Mouse (Mus musculus) brain, embryonic 14.5 days (tissue): ENCODE results near the gene Fosb. TPM values are rescaled to one million over a fixed set of nuclear protein-coding genes. Genes with fewer than 3 reads are reported as not detected.

ENCODE experiments used
- DNase-seq: peaks from one replicate; pipeline ENCODE4 v3.0.0-alpha.2; 2011; ENCODE audit warnings: low read depth
- CTCF ChIP-seq: fragments of 200-500 bp; IDR thresholded peaks from 2 replicates; pipeline ENCODE4 v1.5.1; 2012; ENCODE audit warnings: inconsistent platforms, mild to moderate bottlenecking, moderate library complexity, borderline replicate concordance; ENCODE audit not compliant: insufficient read depth, insufficient read length; ENCODE audit errors: extremely low read depth
- POLR2A ChIP-seq: fragments of 200-500 bp; IDR thresholded peaks from 2 replicates; pipeline ENCODE4 v1.6.1; 2012; ENCODE audit warnings: mild to moderate bottlenecking, inconsistent platforms, borderline replicate concordance; ENCODE audit not compliant: poor library complexity, insufficient read depth, insufficient read length, severe bottlenecking; ENCODE audit errors: extremely low read depth
- polyA plus RNA-seq: library from polyadenylated mRNA; depleted of rRNA; stranded (reverse); fragments of >200 nt; gene quantifications from 2 replicates; pipeline ENCODE4 v1.2.3, GENCODE M21; 2012

Fosb gene
- polyA plus RNA-seq, 1 experiment: 0.23 TPM

GRCm38 (mm10) chr7:19325262-19326199 lies 15.7 kb upstream of the Fosb start:
- no peak for TF ChIP-seq POLR2A
- no peak for TF ChIP-seq CTCF
- DNase-seq: no peak

DNA sequence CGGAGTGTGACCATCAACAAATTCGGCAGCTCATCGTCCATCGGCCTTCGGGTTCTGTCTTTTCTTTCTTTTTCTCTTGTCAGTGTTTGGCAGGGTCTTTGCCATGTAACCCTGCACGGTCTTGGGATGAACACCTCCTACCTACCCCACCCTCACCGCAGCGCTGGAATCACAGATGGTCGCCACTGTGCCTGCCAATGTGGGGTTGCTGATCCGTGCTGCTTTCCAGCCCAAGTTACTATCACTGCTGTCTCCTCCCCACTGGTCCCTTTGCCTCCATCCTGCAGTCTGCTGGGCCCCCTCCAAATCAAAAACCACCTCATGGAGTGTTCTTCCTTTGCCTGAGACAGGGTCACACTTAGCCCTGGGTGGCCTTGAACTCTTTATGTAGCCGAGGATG lies 14.4 kb upstream of the Fosb start:
- TF ChIP-seq CTCF: no peak
- TF ChIP-seq POLR2A: no peak
- no peak for DNase-seq

DNA sequence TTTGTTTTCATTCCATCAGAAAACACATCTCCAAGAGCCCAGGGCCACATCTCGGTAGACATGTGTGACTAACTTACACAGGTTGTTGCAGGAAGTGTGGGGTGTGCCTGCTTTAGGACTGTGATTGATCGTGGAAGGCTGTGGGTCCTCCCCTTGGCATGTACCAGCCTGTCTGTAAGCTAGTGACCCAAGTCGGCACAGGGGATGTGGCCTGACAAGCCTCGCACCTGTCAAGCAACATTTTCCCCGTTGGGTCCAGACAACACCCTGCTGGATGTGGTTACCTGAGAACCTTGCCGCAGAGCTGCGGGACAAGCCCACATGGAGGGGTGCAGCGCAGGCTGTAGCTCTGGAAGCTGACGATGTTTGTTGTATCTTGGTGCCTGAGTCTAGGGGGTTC lies 12.6 kb upstream of the Fosb start:
- no peak for DNase-seq
- no peak for TF ChIP-seq POLR2A
- no peak for TF ChIP-seq CTCF

DNA sequence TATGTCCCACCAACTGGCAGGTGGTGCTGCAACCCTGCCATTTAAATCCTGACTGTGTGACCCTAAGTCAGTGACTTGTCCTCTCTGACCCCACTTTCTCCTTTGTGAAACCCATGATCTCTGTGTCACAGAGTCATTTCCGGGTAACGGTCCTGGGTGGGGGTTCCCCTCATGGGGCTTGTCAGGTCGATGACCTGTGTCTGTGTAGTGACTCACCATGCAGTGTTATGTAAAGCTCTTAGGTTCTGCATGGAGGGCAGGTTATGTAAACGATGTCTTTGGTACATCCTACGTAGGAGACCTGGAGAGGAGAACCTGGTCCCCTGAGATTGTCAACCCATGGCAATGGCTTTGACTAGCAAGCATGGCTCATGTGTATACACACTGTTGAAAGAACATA lies 11.6 kb upstream of the Fosb start:
- no peak for DNase-seq
- TF ChIP-seq POLR2A (no peak), CTCF (no peak)

DNA sequence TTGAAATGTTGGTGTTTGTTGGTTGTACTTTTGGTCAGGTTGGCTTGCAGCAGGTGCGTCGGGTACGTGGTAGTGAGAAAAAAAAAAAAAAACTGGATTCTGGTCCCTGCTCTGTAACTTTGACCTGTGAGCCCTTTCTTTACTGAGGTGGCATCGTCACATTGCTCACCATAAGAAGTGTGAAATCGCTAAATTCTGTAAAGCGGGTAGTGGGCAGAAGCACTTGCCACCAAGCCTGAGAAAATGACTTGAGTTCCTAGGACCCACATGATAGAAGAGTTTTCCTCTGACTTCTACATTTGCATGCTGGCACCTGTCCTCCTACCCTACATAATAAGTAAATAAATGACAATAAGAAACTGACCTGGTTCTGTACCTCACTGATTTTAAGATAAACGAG lies 10.8 kb upstream of the Fosb start:
- TF ChIP-seq POLR2A (no peak), CTCF (no peak)

GRCm38 (mm10) chr7:19319906-19320305 lies 10.1 kb upstream of the Fosb start:
- DNase-seq: peak; percentile 99

More for the DNA sequence above, 10.8 kb upstream of the Fosb start:
- no peak for DNase-seq

GRCm38 (mm10) chr7:19319458-19319857 lies 9.6 kb upstream of the Fosb start:
- no peak for DNase-seq
- no peak for TF ChIP-seq POLR2A
- no peak for TF ChIP-seq CTCF

More at GRCm38 (mm10) chr7:19319906-19320305, 10.1 kb upstream of the Fosb start:
- TF ChIP-seq CTCF (peak; percentile 30; the same call in 1 of the 2 replicates), POLR2A (0 out of 2 replicates have a peak, but pooled peaks have one; percentile 7)

DNA sequence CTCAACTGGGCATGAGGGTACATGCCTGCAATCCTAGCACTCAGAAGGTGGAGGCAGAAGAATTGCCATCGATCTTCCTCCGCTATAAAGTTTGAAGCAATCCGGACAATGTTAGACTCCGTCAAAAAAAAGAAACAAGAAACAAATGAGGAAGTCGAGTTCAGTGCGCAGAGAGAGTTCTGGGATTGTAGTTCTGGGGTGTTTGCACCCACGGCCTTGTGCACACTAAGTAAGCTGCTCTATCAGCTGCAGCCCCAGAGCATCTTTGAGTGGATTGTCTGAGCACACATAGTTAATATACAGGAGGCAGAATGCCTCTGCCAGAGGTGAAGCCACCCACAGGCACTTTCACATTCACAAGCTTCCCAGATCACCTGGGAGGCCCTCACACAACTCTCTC lies 8.8 kb upstream of the Fosb start:
- no peak for DNase-seq
- TF ChIP-seq POLR2A (no peak), CTCF (no peak)

- DNase-seq: no peak
- TF ChIP-seq POLR2A: no peak
- TF ChIP-seq CTCF: no peak
Measured at GRCm38 (mm10) chr7:19318201-19318600, 8.3 kb upstream of the Fosb start.

- DNase-seq: no peak
- TF ChIP-seq POLR2A (no peak), CTCF (no peak)
Measured at GRCm38 (mm10) chr7:19316451-19317161, 6.8 kb upstream of the Fosb start.

GRCm38 (mm10) chr7:19314033-19314432 lies 4.2 kb upstream of the Fosb start:
- DNase-seq: no peak
- TF ChIP-seq CTCF (no peak), POLR2A (no peak)
